Mouse (Mus musculus): ENCODE measurements around the gene Aacs. TPM values are rescaled to one million over a fixed set of nuclear protein-coding genes. Genes with fewer than 3 reads are reported as not detected.

Aacs gene
- polyA plus RNA-seq, 1 experiment from 2014 or later, result 42.7 TPM

DNA sequence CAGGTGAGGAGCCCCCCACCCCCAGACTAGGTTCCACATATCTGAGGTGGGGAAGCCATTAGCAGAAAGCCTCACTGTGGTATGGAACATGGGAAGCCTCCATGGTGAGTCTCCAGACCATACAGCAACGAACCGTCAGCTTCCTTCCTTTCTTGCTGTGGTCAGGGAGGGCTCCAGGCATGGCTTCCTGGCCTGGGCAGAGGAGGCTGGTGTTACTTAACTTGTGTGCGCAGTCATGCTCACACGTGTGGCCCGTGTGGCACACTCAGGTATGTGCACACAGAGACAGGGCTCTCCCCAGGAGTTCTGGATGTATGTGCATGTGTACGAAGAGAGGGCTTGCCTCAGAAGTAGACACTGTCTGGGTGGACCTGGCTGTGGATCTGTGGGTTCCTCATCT is 28.0 kb downstream of the Aacs start:
- H3K4me3 ChIP-seq (ENCODE audit: low read depth, low read length), result no peak overlapping the region
- H3K36me3 ChIP-seq (ENCODE audit: insufficient read depth), result peaks cover 39% of the 10 kb centered on the region; the same call in 1 of the 2 replicates
- no peaks in the 10 kb centered on the region for H3K4me1 ChIP-seq (ENCODE audit: insufficient read depth)
- 91% methylated on average over 6 of the region's 6 CpGs for WGBS
- no peak overlapping the region for H3K9ac ChIP-seq
- TF ChIP-seq CTCF (IDR thresholded peaks at IDR 0.05; ENCODE audit: low read depth), result no peak
- DNase-seq, result no peak
- ATAC-seq (ENCODE audit: insufficient read depth), result no peak
- H3K27me3 ChIP-seq (ENCODE audit: insufficient read depth, low read length), result no peaks in the 10 kb centered on the region
- H3K27ac ChIP-seq (ENCODE audit: low read depth), result no peak overlapping the region
- H3K4me2 ChIP-seq, result no peak overlapping the region
- no peaks in the 10 kb centered on the region for H3K9me3 ChIP-seq (ENCODE audit: low read depth, low read length)

DNA sequence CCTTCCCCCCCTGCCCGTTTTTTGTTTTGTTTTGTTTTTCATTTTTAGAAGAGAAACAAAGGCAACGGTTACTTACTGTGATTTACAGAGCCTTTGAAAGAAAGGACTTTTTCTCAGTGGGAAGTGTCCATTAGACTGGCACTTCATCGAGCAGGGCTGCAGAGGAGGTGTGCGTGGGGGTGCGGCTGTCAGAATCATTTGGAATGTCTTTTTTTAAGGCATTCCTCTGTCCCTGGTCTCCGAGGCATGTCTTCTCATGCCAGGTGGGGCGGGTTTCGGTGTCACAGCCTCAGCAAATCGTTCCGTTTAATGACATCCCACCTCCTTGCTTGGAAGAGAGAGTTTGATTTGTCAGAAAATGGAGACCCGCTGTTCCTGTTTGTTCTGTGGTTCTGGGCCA is 29.1 kb downstream of the Aacs start:
- Histone ChIP-seq H3K9ac (no peak overlapping the region), H3K27me3 (ENCODE audit: insufficient read depth, low read length) (no peaks in the 10 kb centered on the region), H3K9me3 (ENCODE audit: low read depth, low read length) (no peaks in the 10 kb centered on the region), H3K4me1 (ENCODE audit: insufficient read depth) (no peaks in the 10 kb centered on the region), H3K4me2 (no peak overlapping the region), H3K4me3 (ENCODE audit: low read depth, low read length) (no peak overlapping the region), H3K36me3 (ENCODE audit: insufficient read depth) (peaks cover 47% of the 10 kb centered on the region; the same call in 1 of the 2 replicates), H3K27ac (ENCODE audit: low read depth) (no peak overlapping the region)
- no peak for DNase-seq
- 69% methylated on average over 11 of the region's 11 CpGs for WGBS
- no peak for ATAC-seq (ENCODE audit: insufficient read depth)
- TF ChIP-seq CTCF (IDR thresholded peaks at IDR 0.05; ENCODE audit: low read depth), result no peak

DNA sequence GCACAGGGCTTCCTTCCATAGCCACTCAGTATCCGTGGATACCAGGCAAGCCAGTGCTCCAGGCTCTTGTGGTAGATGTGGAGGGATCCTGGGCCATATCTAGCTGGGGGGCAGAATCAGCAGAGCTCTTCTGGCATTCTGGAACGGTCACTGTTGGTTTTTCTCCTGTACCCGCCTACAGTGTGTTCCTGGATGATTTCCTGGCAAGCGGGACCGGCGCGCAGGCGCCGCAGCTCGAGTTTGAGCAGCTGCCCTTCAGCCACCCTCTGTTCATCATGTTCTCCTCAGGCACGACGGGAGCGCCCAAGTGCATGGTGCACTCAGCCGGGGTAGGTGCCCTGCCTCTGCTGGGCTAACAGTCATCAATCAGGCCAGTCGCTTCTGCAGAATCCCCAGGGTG is 30.4 kb downstream of the Aacs start:
- WGBS, result 77% methylated on average over 15 of the region's 15 CpGs
- H3K9ac ChIP-seq, result no peak overlapping the region
- H3K9me3 ChIP-seq (ENCODE audit: low read depth, low read length), result no peaks in the 10 kb centered on the region
- no peaks in the 10 kb centered on the region for H3K27me3 ChIP-seq (ENCODE audit: insufficient read depth, low read length)
- H3K4me2 ChIP-seq, result no peak overlapping the region
- DNase-seq (no peak), ATAC-seq (ENCODE audit: insufficient read depth) (no peak)
- no peak overlapping the region for H3K4me3 ChIP-seq (ENCODE audit: low read depth, low read length)
- H3K4me1 ChIP-seq (ENCODE audit: insufficient read depth), result no peaks in the 10 kb centered on the region
- H3K27ac ChIP-seq (ENCODE audit: low read depth), result no peak overlapping the region
- no peak for TF ChIP-seq CTCF (IDR thresholded peaks at IDR 0.05; ENCODE audit: low read depth)
- peaks cover 53% of the 10 kb centered on the region; the same call in 1 of the 2 replicates for H3K36me3 ChIP-seq (ENCODE audit: insufficient read depth)

DNA sequence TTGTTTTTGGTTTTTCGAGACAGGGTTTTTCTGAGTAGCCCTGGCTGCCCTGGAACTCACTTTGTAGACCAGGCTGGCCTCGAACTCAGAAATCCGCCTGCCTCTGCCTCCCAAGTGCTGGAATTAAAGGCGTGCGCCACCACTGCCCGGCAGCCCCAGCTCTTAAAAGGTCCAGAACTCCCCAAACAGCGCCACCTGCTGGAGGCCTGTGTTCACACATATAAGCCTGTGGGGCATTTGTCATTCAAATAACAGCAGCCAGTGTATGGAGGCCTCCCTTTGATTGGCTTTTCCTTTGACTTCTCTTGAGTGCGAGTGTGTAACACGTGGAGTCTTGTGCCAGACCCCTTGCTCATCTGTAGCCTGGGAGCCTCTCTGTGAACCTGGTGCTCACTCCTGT is 32.0 kb downstream of the Aacs start:
- no peak overlapping the region for H3K27ac ChIP-seq (ENCODE audit: low read depth)
- H3K4me2 ChIP-seq, result no peak overlapping the region
- peak; percentile 27; the same call in 1 of the 2 replicates for TF ChIP-seq CTCF (IDR thresholded peaks at IDR 0.05; ENCODE audit: low read depth)
- H3K9me3 ChIP-seq (ENCODE audit: low read depth, low read length), result no peaks in the 10 kb centered on the region
- H3K9ac ChIP-seq, result no peak overlapping the region
- ATAC-seq (ENCODE audit: insufficient read depth) (no peak), DNase-seq (no peak)
- no peak overlapping the region for H3K4me3 ChIP-seq (ENCODE audit: low read depth, low read length)
- 92% methylated on average over 9 of the region's 9 CpGs for WGBS
- no peaks in the 10 kb centered on the region for H3K4me1 ChIP-seq (ENCODE audit: insufficient read depth)
- peaks cover 60% of the 10 kb centered on the region; the same call in 1 of the 2 replicates for H3K36me3 ChIP-seq (ENCODE audit: insufficient read depth)
- H3K27me3 ChIP-seq (ENCODE audit: insufficient read depth, low read length), result no peaks in the 10 kb centered on the region

DNA sequence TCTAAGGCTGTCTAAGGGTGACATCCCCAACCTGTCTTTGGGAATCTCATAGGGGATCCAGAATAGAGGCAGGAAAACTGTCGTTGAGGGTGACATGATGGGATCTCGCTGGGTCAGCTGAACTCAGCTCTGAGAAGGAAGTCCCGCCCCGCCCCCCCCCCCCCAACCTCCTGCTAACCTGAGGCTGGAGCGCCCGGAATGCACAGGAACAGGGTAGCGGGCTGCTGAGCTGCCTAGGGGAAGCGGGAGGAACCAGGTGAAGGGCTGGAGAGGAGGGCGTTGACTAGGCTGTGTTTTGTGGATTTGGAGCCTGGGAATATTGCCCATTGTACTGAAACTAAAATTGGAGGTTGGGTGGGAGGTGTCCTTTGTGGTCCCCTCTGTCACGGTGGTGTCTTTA is 32.4 kb downstream of the Aacs start:
- no peak for TF ChIP-seq CTCF (IDR thresholded peaks at IDR 0.05; ENCODE audit: low read depth)
- H3K27me3 ChIP-seq (ENCODE audit: insufficient read depth, low read length), result no peaks in the 10 kb centered on the region
- no peak for DNase-seq
- H3K36me3 ChIP-seq (ENCODE audit: insufficient read depth), result peaks cover 65% of the 10 kb centered on the region; the same call in 1 of the 2 replicates
- H3K4me1 ChIP-seq (ENCODE audit: insufficient read depth), result no peaks in the 10 kb centered on the region
- no peak overlapping the region for H3K4me2 ChIP-seq
- no peak for ATAC-seq (ENCODE audit: insufficient read depth)
- WGBS, result 92% methylated on average over 10 of the region's 10 CpGs
- no peaks in the 10 kb centered on the region for H3K9me3 ChIP-seq (ENCODE audit: low read depth, low read length)
- H3K4me3 ChIP-seq (ENCODE audit: low read depth, low read length), result no peak overlapping the region
- H3K9ac ChIP-seq, result no peak overlapping the region
- H3K27ac ChIP-seq (ENCODE audit: low read depth), result no peak overlapping the region

DNA sequence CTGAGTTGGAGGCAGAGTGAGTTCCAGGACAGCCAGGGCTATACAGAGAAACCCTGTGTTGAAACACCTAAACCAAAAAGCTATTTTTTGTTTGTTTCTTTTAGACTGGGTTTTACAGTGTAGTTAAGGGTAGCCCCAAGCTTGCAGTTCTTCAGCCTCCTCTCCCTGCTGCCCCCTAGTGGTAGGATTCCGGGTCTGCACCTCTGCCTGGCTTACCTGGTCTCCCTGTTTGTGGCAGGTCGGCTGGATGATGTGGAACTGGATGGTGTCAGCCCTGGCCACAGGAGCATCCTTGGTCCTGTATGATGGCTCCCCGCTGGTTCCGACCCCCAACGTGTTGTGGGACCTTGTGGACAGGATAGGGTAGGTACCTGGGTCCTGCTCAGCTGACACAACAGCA is 33.9 kb downstream of the Aacs start:
- Histone ChIP-seq H3K4me3 (ENCODE audit: low read depth, low read length) (no peak overlapping the region), H3K9me3 (ENCODE audit: low read depth, low read length) (no peaks in the 10 kb centered on the region), H3K4me1 (ENCODE audit: insufficient read depth) (no peaks in the 10 kb centered on the region), H3K4me2 (no peak overlapping the region), H3K27me3 (ENCODE audit: insufficient read depth, low read length) (no peaks in the 10 kb centered on the region), H3K27ac (ENCODE audit: low read depth) (no peak overlapping the region), H3K9ac (no peak overlapping the region), H3K36me3 (ENCODE audit: insufficient read depth) (peaks cover 66% of the 10 kb centered on the region; the same call in 1 of the 2 replicates)
- ATAC-seq (ENCODE audit: insufficient read depth), result 0 out of 2 replicates have a peak, but pooled peaks have one; percentile 28
- peak; percentile 64 for DNase-seq
- WGBS, result 49% methylated on average over 5 of the region's 5 CpGs
- TF ChIP-seq CTCF (IDR thresholded peaks at IDR 0.05; ENCODE audit: low read depth), result peak; percentile 92

DNA sequence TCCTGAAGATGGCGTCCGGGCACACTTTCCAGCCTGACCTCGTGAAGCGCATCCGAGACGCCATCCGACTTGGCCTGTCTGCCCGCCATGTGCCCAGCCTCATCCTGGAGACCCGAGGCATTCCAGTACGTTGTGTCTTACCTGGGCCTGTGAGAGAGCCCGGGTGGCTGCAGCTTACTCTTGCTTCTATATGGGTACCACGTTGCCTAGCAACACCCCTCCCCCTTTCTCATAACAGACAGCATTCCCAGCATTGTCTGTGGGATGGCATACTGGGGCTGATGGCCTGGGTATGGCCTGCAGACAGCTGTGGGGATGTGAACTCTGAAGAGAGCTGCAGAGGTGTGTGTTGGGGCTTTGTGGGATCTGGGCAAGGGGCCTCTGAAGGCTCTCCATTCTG is 39.4 kb downstream of the Aacs start:
- no peak overlapping the region for H3K4me3 ChIP-seq (ENCODE audit: low read depth, low read length)
- H3K36me3 ChIP-seq (ENCODE audit: insufficient read depth), result peaks cover 61% of the 10 kb centered on the region
- no peak overlapping the region for H3K4me2 ChIP-seq
- H3K27me3 ChIP-seq (ENCODE audit: insufficient read depth, low read length), result no peaks in the 10 kb centered on the region
- ATAC-seq (ENCODE audit: insufficient read depth) (no peak), DNase-seq (no peak)
- H3K9ac ChIP-seq, result no peak overlapping the region
- WGBS, result 88% methylated on average over 12 of the region's 12 CpGs
- H3K27ac ChIP-seq (ENCODE audit: low read depth), result no peak overlapping the region
- TF ChIP-seq CTCF (IDR thresholded peaks at IDR 0.05; ENCODE audit: low read depth), result no peak
- no peaks in the 10 kb centered on the region for H3K4me1 ChIP-seq (ENCODE audit: insufficient read depth)
- no peaks in the 10 kb centered on the region for H3K9me3 ChIP-seq (ENCODE audit: low read depth, low read length)

DNA sequence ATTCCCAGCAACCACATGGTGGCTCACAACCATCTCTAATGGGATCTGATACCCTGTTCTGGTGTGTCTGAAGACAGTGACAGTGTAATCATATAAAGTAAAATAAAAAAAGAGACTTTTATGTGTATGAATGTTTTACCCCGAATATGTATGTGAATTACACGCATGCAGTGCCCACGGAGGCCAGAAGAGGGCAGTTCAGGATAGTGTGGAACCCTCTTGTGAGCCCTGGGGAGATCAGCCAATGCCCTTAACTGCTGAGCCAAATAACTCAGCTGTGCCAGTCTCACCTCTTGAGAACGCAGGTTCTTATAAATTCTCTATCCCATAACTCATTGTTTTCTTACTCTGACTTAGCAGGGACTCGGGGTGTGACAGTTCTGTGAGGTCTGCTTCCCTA is 43.0 kb downstream of the Aacs start:
- Histone ChIP-seq H3K27me3 (ENCODE audit: insufficient read depth, low read length) (no peaks in the 10 kb centered on the region), H3K9ac (no peak overlapping the region), H3K27ac (ENCODE audit: low read depth) (no peak overlapping the region), H3K36me3 (ENCODE audit: insufficient read depth) (peaks cover 35% of the 10 kb centered on the region), H3K4me3 (ENCODE audit: low read depth, low read length) (no peak overlapping the region), H3K9me3 (ENCODE audit: low read depth, low read length) (no peaks in the 10 kb centered on the region), H3K4me1 (ENCODE audit: insufficient read depth) (no peaks in the 10 kb centered on the region), H3K4me2 (no peak overlapping the region)
- WGBS, result 64% methylated on average over 5 of the region's 5 CpGs
- peak; percentile 58 for TF ChIP-seq CTCF (IDR thresholded peaks at IDR 0.05; ENCODE audit: low read depth)
- ATAC-seq (ENCODE audit: insufficient read depth), result no peak
- peak; percentile 54 for DNase-seq

All from lung, embryonic 14.5 days (tissue).